Mouse (Mus musculus) forebrain, postnatal 0 days (tissue): Measurements from ENCODE around the gene Olfr155. TPM values are rescaled to one million over a fixed set of nuclear protein-coding genes. Genes with fewer than 3 reads are reported as not detected.

Source experiments
- ATAC-seq: fragments of 200-750 bp; cut with Nextera tagmentation; 2 replicates; pipeline ENCODE4 v1.8.0; 2017; ENCODE audit warnings: mild to moderate bottlenecking, moderate library complexity
- DNase-seq: peaks from one replicate; pipeline ENCODE4 v3.0.0-alpha.2; 2015
- H3K27ac ChIP-seq: fragments of 300-500 bp; sonication (generic); 2 replicates; pipeline ENCODE4 v1.5.1; 2014; ENCODE audit warnings: low read depth, mild to moderate bottlenecking, antibody characterized with exemption, low read length, moderate library complexity, mixed read lengths
- H3K27me3 ChIP-seq: fragments of 300-500 bp; sonication (generic); 2 replicates; pipeline ENCODE4 v1.6.1; 2014; ENCODE audit warnings: mild to moderate bottlenecking, low read length, mixed read lengths; ENCODE audit not compliant: insufficient read depth
- H3K36me3 ChIP-seq: fragments of 300-500 bp; sonication (generic); 2 replicates; pipeline ENCODE4 v1.6.1; 2014; ENCODE audit warnings: mild to moderate bottlenecking, moderate library complexity; ENCODE audit not compliant: insufficient read depth
- H3K4me1 ChIP-seq: fragments of 300-500 bp; sonication (generic); 2 replicates; pipeline ENCODE4 v1.6.1; 2014; ENCODE audit warnings: antibody characterized with exemption; ENCODE audit not compliant: insufficient read depth
- H3K4me2 ChIP-seq: fragments of 300-500 bp; sonication (generic); 2 replicates; pipeline ENCODE4 v1.6.1; 2014; ENCODE audit warnings: low read depth, mild to moderate bottlenecking, moderate library complexity
- H3K4me3 ChIP-seq: fragments of 300-500 bp; sonication (generic); 2 replicates; pipeline ENCODE4 v1.5.1; 2014; ENCODE audit warnings: low read depth, low read length, mixed read lengths
- H3K9ac ChIP-seq: fragments of 300-500 bp; sonication (generic); 2 replicates; pipeline ENCODE4 v1.6.1; 2014; ENCODE audit warnings: mild to moderate bottlenecking
- H3K9me3 ChIP-seq: fragments of 300-500 bp; sonication (generic); 2 replicates; pipeline ENCODE4 v1.6.1; 2016; ENCODE audit warnings: low read length
- CTCF ChIP-seq: sonication (generic); IDR thresholded peaks from 2 replicates; pipeline ENCODE4 v1.5.1; 2016; ENCODE audit warnings: antibody characterized with exemption, control low read depth, low read depth
- WGBS: fragments of 180-500 bp; shearing (Covaris S2); extraction: QIAGEN DNeasy Blood & Tissue Kit; methylation state at CpG from one replicate; pipeline ENCODE4 v1.1.7; 2014; 5-methylcytosine and 5-hydroxymethylcytosine counted together
- polyA plus RNA-seq: library from polyadenylated mRNA; unstranded; fragments of >200 nt; fragmentation: Nextera tagmentation; extraction: Ambion mirVana; gene quantifications from 2 replicates; pipeline ENCODE4 v1.2.1, GENCODE M21; 2015
- total RNA-seq: library from RNA; depleted of rRNA; stranded (reverse); fragments of >200 nt; gene quantifications from 2 replicates; pipeline ENCODE4 v1.2.3, GENCODE M21; 2014

Gene Olfr155
- total and polyA plus RNA-seq, 2 experiments from 2014 or later: not detected

GRCm38 (mm10) chr4:43874501-43874900 lies 23.1 kb downstream of the Olfr155 start:
- no peaks in the 10 kb centered on the region for H3K36me3 ChIP-seq
- H3K27ac ChIP-seq: no peak overlapping the region
- H3K4me1 ChIP-seq: no peaks in the 10 kb centered on the region
- DNase-seq (no peak), ATAC-seq (no peak)
- no peaks in the 10 kb centered on the region for H3K9me3 ChIP-seq
- TF ChIP-seq CTCF: no peak
- H3K4me2 ChIP-seq: peak overlapping the region; percentile 98
- H3K9ac ChIP-seq: no peak overlapping the region
- H3K4me3 ChIP-seq: no peak overlapping the region
- no peaks in the 10 kb centered on the region for H3K27me3 ChIP-seq
- 28% methylated on average over 7 of the region's 7 CpGs for WGBS

- Histone ChIP-seq H3K9ac (peak within 1 kb of the TSS; percentile 76), H3K9me3 (no peaks in the 10 kb centered on the region), H3K4me1 (no peaks in the 10 kb centered on the region), H3K27me3 (no peaks in the 10 kb centered on the region), H3K4me2 (peak within 1 kb of the TSS; percentile 98), H3K27ac (no peak within 1 kb of the TSS), H3K36me3 (no peaks in the 10 kb centered on the region), H3K4me3 (peak within 1 kb of the TSS; percentile 98)
- DNase-seq (peak; percentile 86), ATAC-seq (peak; percentile 92)
- TF ChIP-seq CTCF: no peak
- 2% methylated on average over 65 of the region's 73 CpGs for WGBS
Observed at GRCm38 (mm10) chr4:43875160-43875918, 24.0 kb downstream of the Olfr155 start, which contains the start of gene Reck. Gene Reck, plus strand, starts transcription at chr4:43875530.

GRCm38 (mm10) chr4:43875919-43876411 lies 24.6 kb downstream of the Olfr155 start:
- no peaks in the 10 kb centered on the region for H3K27me3 ChIP-seq
- DNase-seq: peak; percentile 44
- peak; percentile 45 for ATAC-seq
- H3K9ac ChIP-seq: peak overlapping the region; percentile 76
- no peaks in the 10 kb centered on the region for H3K9me3 ChIP-seq
- H3K4me1 ChIP-seq: no peaks in the 10 kb centered on the region
- no peaks in the 10 kb centered on the region for H3K36me3 ChIP-seq
- peak overlapping the region; percentile 98 for H3K4me3 ChIP-seq
- no peak overlapping the region for H3K27ac ChIP-seq
- peak; percentile 15; the same call in 1 of the 2 replicates for TF ChIP-seq CTCF
- peak overlapping the region; percentile 98 for H3K4me2 ChIP-seq
- 1% methylated on average over 20 of the region's 20 CpGs for WGBS

GRCm38 (mm10) chr4:43877230-43877629 lies 25.9 kb downstream of the Olfr155 start:
- Histone ChIP-seq H3K9me3 (no peaks in the 10 kb centered on the region), H3K36me3 (no peaks in the 10 kb centered on the region), H3K4me2 (no peak overlapping the region), H3K27ac (no peak overlapping the region), H3K4me1 (no peaks in the 10 kb centered on the region), H3K27me3 (no peaks in the 10 kb centered on the region), H3K4me3 (no peak overlapping the region), H3K9ac (no peak overlapping the region)
- ATAC-seq (no peak), DNase-seq (no peak)
- WGBS: 94% methylated on average over 1 of the region's 1 CpGs
- no peak for TF ChIP-seq CTCF

GRCm38 (mm10) chr4:43878121-43878776 lies 26.9 kb downstream of the Olfr155 start:
- no peak overlapping the region for H3K4me2 ChIP-seq
- no peaks in the 10 kb centered on the region for H3K4me1 ChIP-seq
- H3K9me3 ChIP-seq: no peaks in the 10 kb centered on the region
- H3K4me3 ChIP-seq: no peak overlapping the region
- no peak for ATAC-seq
- H3K27ac ChIP-seq: no peak overlapping the region
- DNase-seq: no peak
- TF ChIP-seq CTCF: no peak
- H3K36me3 ChIP-seq: no peaks in the 10 kb centered on the region
- WGBS: 42% methylated on average over 5 of the region's 5 CpGs
- H3K27me3 ChIP-seq: no peaks in the 10 kb centered on the region
- H3K9ac ChIP-seq: no peak overlapping the region

- Histone ChIP-seq H3K27ac (no peak overlapping the region), H3K4me1 (no peaks in the 10 kb centered on the region), H3K4me2 (no peak overlapping the region), H3K9ac (no peak overlapping the region), H3K36me3 (no peaks in the 10 kb centered on the region), H3K9me3 (no peaks in the 10 kb centered on the region), H3K4me3 (no peak overlapping the region), H3K27me3 (no peaks in the 10 kb centered on the region)
- ATAC-seq (no peak), DNase-seq (no peak)
- WGBS: 80% methylated on average over 6 of the region's 6 CpGs
- TF ChIP-seq CTCF: no peak
Observed at GRCm38 (mm10) chr4:43879566-43879965, 28.2 kb downstream of the Olfr155 start.

GRCm38 (mm10) chr4:43884196-43884595 lies 32.8 kb downstream of the Olfr155 start:
- Histone ChIP-seq H3K27ac (no peak overlapping the region), H3K9ac (no peak overlapping the region; the same call in 1 of the 2 replicates), H3K4me1 (no peaks in the 10 kb centered on the region), H3K4me3 (no peak overlapping the region), H3K36me3 (no peaks in the 10 kb centered on the region), H3K27me3 (no peaks in the 10 kb centered on the region), H3K4me2 (no peak overlapping the region), H3K9me3 (no peaks in the 10 kb centered on the region)
- 30% methylated on average over 4 of the region's 4 CpGs for WGBS
- DNase-seq: no peak
- ATAC-seq: no peak
- TF ChIP-seq CTCF: no peak
